Comparison of ENCODE assay signal across 8 mouse cellular contexts in the genomic region with DNA sequence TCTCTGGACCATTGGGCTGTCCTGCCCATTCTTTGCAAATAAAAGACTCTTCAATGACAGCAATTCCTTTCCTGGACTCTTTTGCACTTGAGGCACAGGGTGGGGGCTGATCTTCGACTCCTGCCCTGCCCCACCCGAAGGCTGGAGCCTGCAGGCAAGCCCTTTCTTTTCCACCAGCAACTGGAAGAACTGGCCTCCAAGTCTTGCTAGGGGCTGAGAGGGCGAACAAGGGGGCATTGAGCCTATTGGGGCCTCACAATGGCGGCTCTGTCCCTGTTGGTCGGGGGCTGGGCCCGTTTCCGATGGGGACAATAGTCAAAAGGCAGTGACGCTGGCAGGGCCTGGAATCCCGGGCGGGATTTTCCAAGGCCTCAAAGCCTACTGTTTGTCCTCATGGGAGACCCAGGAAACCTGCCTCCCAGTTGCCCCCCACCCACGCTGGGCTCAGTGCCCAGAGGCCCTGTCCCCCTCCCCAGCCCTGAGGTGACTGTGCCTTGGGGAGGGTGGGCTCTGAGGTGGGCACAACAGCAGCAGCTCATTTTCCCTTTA. TPM values are rescaled to one million over a fixed set of nuclear protein-coding genes. Genes with fewer than 3 reads are reported as not detected.
DNase-seq lines count a peak whose midpoint lies in the region.

No protein-coding gene starts in this region.

- peak; percentile 92 for DNase-seq in heart, adult 11 months
- no peak for DNase-seq in heart, postnatal 14 days
- peak; percentile 95 for DNase-seq in R1 (ENCODE audit: low read depth, low spot score)
- peak; percentile 65 for DNase-seq in hindbrain, embryonic 10.5 days (ENCODE audit: low spot score)
- peak; percentile 43 for DNase-seq in mesoderm, embryonic 11.5 days (ENCODE audit: low read depth, low spot score)
- no peak for DNase-seq in thymus, postnatal 4 days
- DNase-seq in ovary, postnatal 14 days (ENCODE audit: low spot score): no peak
- DNase-seq in cerebellum, adult 11 months: no peak

- H3K4me3 ChIP-seq in hindbrain, embryonic 10.5 days: no peak overlapping the region

- 30% methylated on average over 11 of the region's 11 CpGs for WGBS in hindbrain, embryonic 10.5 days

- H3K27me3 ChIP-seq in hindbrain, embryonic 10.5 days (ENCODE audit: insufficient read depth, poor library complexity, severe bottlenecking): no peaks in the 10 kb centered on the region

- H3K9me3 ChIP-seq in hindbrain, embryonic 10.5 days: no peaks in the 10 kb centered on the region

- peaks cover 20% of the 10 kb centered on the region for H3K36me3 ChIP-seq in hindbrain, embryonic 10.5 days

- peaks cover 39% of the 10 kb centered on the region for H3K4me1 ChIP-seq in hindbrain, embryonic 10.5 days (replicated peaks)

- intact Hi-C loops in heart, postnatal 14 days (cut with DNase I): no loop called here

- peak overlapping the region; percentile 86 for H3K27ac ChIP-seq in hindbrain, embryonic 10.5 days

RNA-seq across cellular contexts. Expression of a gene that starts 6.6 kb away (rescaled TPM):
- 10 to 100 TPM; 24.7 to 25.5 TPM for total RNA-seq in heart, postnatal 14 days (2021)
- 79.0 and 82.1 TPM in 2 replicates for polyA plus RNA-seq in hindbrain, embryonic 10.5 days (2016; fragmentation: Nextera tagmentation; extraction: Ambion mirVana)

RNA-seq across cellular contexts. Expression of a gene that starts 15.6 kb away (rescaled TPM):
- total RNA-seq in heart, postnatal 14 days (2021): 1 to 10 TPM; 1.7 to 1.8 TPM
- 0.27 and 0.39 TPM in 2 replicates for polyA plus RNA-seq in hindbrain, embryonic 10.5 days (2016; fragmentation: Nextera tagmentation; extraction: Ambion mirVana)

RNA-seq across cellular contexts. Expression of a gene that starts 23.4 kb away (rescaled TPM):
- total RNA-seq in heart, postnatal 14 days (2021): 10 to 100 TPM; 14.0 to 63.1 TPM
- 4.8 and 5.1 TPM in 2 replicates for polyA plus RNA-seq in hindbrain, embryonic 10.5 days (2016; fragmentation: Nextera tagmentation; extraction: Ambion mirVana)

RNA-seq across cellular contexts. Expression of a gene that starts 53.4 kb away (rescaled TPM):
- total RNA-seq in heart, postnatal 14 days (2021): 10 to 100 TPM; 12.9 to 14.0 TPM
- polyA plus RNA-seq in hindbrain, embryonic 10.5 days (2016; fragmentation: Nextera tagmentation; extraction: Ambion mirVana): 5.5 and 5.8 TPM in 2 replicates

Comparison
In these comparisons a context has a peak if more than half of its experiments do, and no peak if none do; other contexts are left out.
1. DNase-seq: peak in heart, adult 11 months (single experiment), R1 (single experiment), hindbrain, embryonic 10.5 days (single experiment) and mesoderm, embryonic 11.5 days (single experiment); none in heart, postnatal 14 days (0 of 2), thymus, postnatal 4 days (single experiment), ovary, postnatal 14 days (single experiment) and cerebellum, adult 11 months (single experiment).